Mouse (Mus musculus) forebrain, embryonic 12.5 days (tissue): Measurements from ENCODE around the gene Uck2. TPM values are rescaled to one million over a fixed set of nuclear protein-coding genes. Genes with fewer than 3 reads are reported as not detected.

Experiments used
- ATAC-seq: fragments of 200-750 bp; cut with Nextera tagmentation; 2 replicates; pipeline ENCODE4 v1.8.0; 2017; ENCODE audit warnings: moderate TSS enrichment; ENCODE audit not compliant: low FRiP score
- H3K27ac ChIP-seq: fragments of 300-500 bp; sonication (generic); 2 replicates; pipeline ENCODE4 v1.5.1; 2016; ENCODE audit warnings: mild to moderate bottlenecking
- H3K27me3 ChIP-seq: fragments of 300-500 bp; sonication (generic); 2 replicates; pipeline ENCODE4 v1.6.1; 2016; ENCODE audit warnings: mild to moderate bottlenecking
- H3K36me3 ChIP-seq: fragments of 300-500 bp; sonication (generic); replicated peaks from 2 replicates; pipeline ENCODE4 v1.6.1; 2016; ENCODE audit warnings: mild to moderate bottlenecking
- H3K4me1 ChIP-seq: fragments of 300-500 bp; sonication (generic); 2 replicates; pipeline ENCODE4 v1.6.1; 2016
- H3K4me2 ChIP-seq: fragments of 300-500 bp; sonication (generic); 2 replicates; pipeline ENCODE4 v1.6.1; 2016; ENCODE audit warnings: mild to moderate bottlenecking, moderate library complexity
- H3K4me3 ChIP-seq: fragments of 300-500 bp; sonication (generic); replicated peaks from 2 replicates; pipeline ENCODE4 v1.5.1; 2016; ENCODE audit warnings: mild to moderate bottlenecking
- H3K9ac ChIP-seq: fragments of 300-500 bp; sonication (generic); 2 replicates; pipeline ENCODE4 v1.6.1; 2016; ENCODE audit warnings: mild to moderate bottlenecking
- H3K9me3 ChIP-seq: fragments of 300-500 bp; sonication (generic); 2 replicates; pipeline ENCODE4 v1.6.1; 2016
- WGBS: fragments of 180-500 bp; shearing (Covaris S2); methylation state at CpG from one replicate; pipeline ENCODE4 v1.1.7; 2016; 5-methylcytosine and 5-hydroxymethylcytosine counted together
- polyA plus RNA-seq: library from polyadenylated mRNA; unstranded; fragments of >200 nt; fragmentation: Nextera tagmentation; extraction: Ambion mirVana; gene quantifications from 2 replicates; pipeline ENCODE4 v1.2.1, GENCODE M21; 2016

Uck2 gene
- polyA plus RNA-seq, 1 experiment from 2014 or later = 123 TPM

DNA sequence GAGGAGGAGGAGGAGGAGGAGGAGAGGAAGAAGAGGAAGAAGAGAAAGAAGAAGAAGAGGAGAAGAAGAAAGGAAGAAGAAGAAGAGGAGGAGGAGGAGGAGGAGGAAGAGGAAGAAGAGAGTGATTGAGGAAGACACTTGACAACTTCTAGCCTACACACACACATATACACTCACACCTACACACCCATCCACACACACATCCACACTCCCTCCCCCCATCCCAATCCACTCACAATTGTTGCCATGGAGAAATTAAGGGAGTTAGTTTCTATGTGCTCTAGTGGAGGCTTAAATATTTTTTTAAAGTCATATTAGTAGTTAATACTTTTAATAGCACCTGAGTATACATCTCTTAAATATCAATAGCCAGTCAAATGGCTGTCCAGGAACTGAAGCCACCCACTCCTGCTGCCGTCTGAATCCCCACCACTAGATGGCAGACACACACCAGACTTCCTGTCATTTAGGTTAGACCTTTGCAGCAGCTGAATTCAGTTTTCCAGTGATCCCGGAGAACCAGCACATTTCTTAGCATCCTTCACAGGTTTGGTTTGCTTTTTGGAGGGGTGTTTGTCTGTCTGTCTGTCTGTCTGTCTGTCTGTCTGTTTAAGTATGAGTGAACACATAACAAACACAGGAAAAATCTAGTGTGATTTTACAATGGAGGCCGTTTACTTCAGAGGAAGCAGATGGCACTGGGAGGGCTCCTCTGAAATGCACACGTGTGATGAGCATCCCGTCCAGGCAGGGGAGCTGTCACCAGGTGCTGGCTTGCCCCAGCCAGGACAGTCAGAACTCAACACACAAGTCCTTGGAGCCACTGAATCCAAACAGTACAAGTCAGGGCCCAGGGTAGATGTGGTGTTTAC, 64.6 kb downstream of the Uck2 start:
- 6% methylated on average over 5 of the region's 5 CpGs for WGBS
- no peak overlapping the region for H3K4me3 ChIP-seq
- no peaks in the 10 kb centered on the region for H3K9me3 ChIP-seq
- no peak overlapping the region for H3K4me2 ChIP-seq
- no peaks in the 10 kb centered on the region for H3K4me1 ChIP-seq
- no peak overlapping the region for H3K27ac ChIP-seq
- ATAC-seq = peak; percentile 76
- no peak overlapping the region for H3K9ac ChIP-seq
- peaks cover 20% of the 10 kb centered on the region for H3K36me3 ChIP-seq
- no peaks in the 10 kb centered on the region for H3K27me3 ChIP-seq

- H3K4me1 ChIP-seq = 0 out of 2 replicates have a peak, but pooled peaks cover 2% of the 10 kb centered on the region
- no peak overlapping the region for H3K9ac ChIP-seq
- no peaks in the 10 kb centered on the region for H3K36me3 ChIP-seq
- WGBS = 87% methylated on average over 3 of the region's 3 CpGs
- H3K27ac ChIP-seq = no peak overlapping the region
- ATAC-seq = no peak
- H3K9me3 ChIP-seq = no peaks in the 10 kb centered on the region
- no peak overlapping the region for H3K4me2 ChIP-seq
- H3K4me3 ChIP-seq = no peak overlapping the region
- no peaks in the 10 kb centered on the region for H3K27me3 ChIP-seq
Observed at GRCm38 (mm10) chr1:167215460-167215859, 69.7 kb downstream of the Uck2 start.

GRCm38 (mm10) chr1:167212710-167213109, 72.4 kb downstream of the Uck2 start:
- Histone ChIP-seq H3K4me3 (no peak overlapping the region), H3K4me2 (no peak overlapping the region), H3K9me3 (no peaks in the 10 kb centered on the region), H3K4me1 (peaks cover 10% of the 10 kb centered on the region), H3K27me3 (peaks cover 5% of the 10 kb centered on the region; the same call in 1 of the 2 replicates), H3K36me3 (no peaks in the 10 kb centered on the region), H3K9ac (no peak overlapping the region), H3K27ac (no peak overlapping the region)
- WGBS = 89% methylated on average over 1 of the region's 1 CpGs
- no peak for ATAC-seq

GRCm38 (mm10) chr1:167211979-167212614, 73.0 kb downstream of the Uck2 start:
- WGBS = 24% methylated on average over 7 of the region's 7 CpGs
- Histone ChIP-seq H3K9me3 (no peaks in the 10 kb centered on the region), H3K36me3 (no peaks in the 10 kb centered on the region), H3K4me2 (peak overlapping the region; percentile 31; the same call in 1 of the 2 replicates), H3K27ac (no peak overlapping the region), H3K27me3 (peaks cover 5% of the 10 kb centered on the region; the same call in 1 of the 2 replicates), H3K9ac (no peak overlapping the region), H3K4me3 (no peak overlapping the region), H3K4me1 (peaks cover 10% of the 10 kb centered on the region)
- ATAC-seq = peak; percentile 79

- Histone ChIP-seq H3K36me3 (no peaks in the 10 kb centered on the region), H3K4me3 (no peak overlapping the region), H3K9me3 (no peaks in the 10 kb centered on the region), H3K4me2 (no peak overlapping the region), H3K27me3 (peaks cover 5% of the 10 kb centered on the region; the same call in 1 of the 2 replicates), H3K9ac (no peak overlapping the region), H3K4me1 (peaks cover 10% of the 10 kb centered on the region), H3K27ac (no peak overlapping the region)
- 8% methylated on average over 4 of the region's 4 CpGs for WGBS
- ATAC-seq = 0 out of 2 replicates have a peak, but pooled peaks have one; percentile 16
Observed at GRCm38 (mm10) chr1:167208816-167209215, 76.3 kb downstream of the Uck2 start.

GRCm38 (mm10) chr1:167205177-167205750, 79.9 kb downstream of the Uck2 start:
- H3K36me3 ChIP-seq = no peaks in the 10 kb centered on the region
- 81% methylated on average over 8 of the region's 8 CpGs for WGBS

DNA sequence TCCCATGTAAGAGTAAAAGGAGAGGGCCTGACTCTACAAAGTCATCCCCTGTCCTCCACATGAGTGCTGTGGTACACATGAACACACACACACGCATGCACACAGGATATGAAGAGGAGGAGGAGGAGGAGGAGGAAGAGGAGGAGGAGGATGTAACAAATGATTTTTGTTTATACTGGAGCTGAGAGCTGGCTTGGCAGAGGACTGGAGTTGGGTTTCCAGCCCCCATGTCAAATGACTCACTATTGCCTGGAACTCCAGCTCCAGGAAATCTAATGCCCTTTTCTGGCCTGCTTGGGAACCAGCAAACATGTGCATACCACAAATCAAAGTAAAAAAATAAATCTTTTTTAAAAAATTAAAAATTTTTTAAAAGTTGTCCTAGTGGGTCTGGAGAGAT, 80.7 kb downstream of the Uck2 start:
- 91% methylated on average over 1 of the region's 1 CpGs for WGBS
- Histone ChIP-seq H3K36me3 (no peaks in the 10 kb centered on the region), H3K4me3 (no peak overlapping the region), H3K4me2 (no peak overlapping the region), H3K4me1 (peaks cover 8% of the 10 kb centered on the region), H3K9ac (no peak overlapping the region), H3K27ac (no peak overlapping the region), H3K9me3 (no peaks in the 10 kb centered on the region), H3K27me3 (no peaks in the 10 kb centered on the region)
- ATAC-seq = no peak

More at GRCm38 (mm10) chr1:167205177-167205750, 79.9 kb downstream of the Uck2 start:
- H3K9me3 ChIP-seq = no peaks in the 10 kb centered on the region
- no peak overlapping the region for H3K4me2 ChIP-seq
- no peak overlapping the region for H3K27ac ChIP-seq
- peaks cover 5% of the 10 kb centered on the region; the same call in 1 of the 2 replicates for H3K27me3 ChIP-seq
- H3K9ac ChIP-seq = no peak overlapping the region
- H3K4me3 ChIP-seq = no peak overlapping the region
- no peak for ATAC-seq
- H3K4me1 ChIP-seq = peaks cover 8% of the 10 kb centered on the region

DNA sequence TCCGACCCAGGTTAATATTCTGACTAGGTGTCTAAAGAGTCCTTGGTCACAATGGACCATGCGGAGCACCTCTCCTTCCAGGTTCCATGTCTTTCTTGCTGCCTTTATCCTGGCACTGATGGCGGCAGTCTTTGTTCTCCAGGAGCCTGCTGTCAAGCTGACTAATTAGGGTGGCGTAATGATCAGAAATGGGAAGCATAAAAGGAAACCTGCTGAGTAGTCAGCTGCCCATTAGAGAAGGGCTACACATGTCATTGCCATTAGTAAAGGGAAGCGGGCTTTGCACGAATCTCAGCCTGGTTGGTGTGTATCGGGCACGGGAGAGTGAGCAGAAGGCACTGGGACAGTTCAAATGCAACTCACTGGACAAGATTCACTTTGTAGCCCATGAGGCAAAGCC, 90.4 kb downstream of the Uck2 start:
- H3K27me3 ChIP-seq = peaks cover 4% of the 10 kb centered on the region; the same call in 1 of the 2 replicates
- H3K4me3 ChIP-seq = no peak overlapping the region
- peak; percentile 88 for ATAC-seq
- H3K4me1 ChIP-seq = no peaks in the 10 kb centered on the region
- no peaks in the 10 kb centered on the region for H3K36me3 ChIP-seq
- H3K9ac ChIP-seq = no peak overlapping the region
- H3K4me2 ChIP-seq = no peak overlapping the region
- 14% methylated on average over 8 of the region's 8 CpGs for WGBS
- H3K9me3 ChIP-seq = no peaks in the 10 kb centered on the region
- H3K27ac ChIP-seq = peak overlapping the region; percentile 56; the same call in 1 of the 2 replicates

DNA sequence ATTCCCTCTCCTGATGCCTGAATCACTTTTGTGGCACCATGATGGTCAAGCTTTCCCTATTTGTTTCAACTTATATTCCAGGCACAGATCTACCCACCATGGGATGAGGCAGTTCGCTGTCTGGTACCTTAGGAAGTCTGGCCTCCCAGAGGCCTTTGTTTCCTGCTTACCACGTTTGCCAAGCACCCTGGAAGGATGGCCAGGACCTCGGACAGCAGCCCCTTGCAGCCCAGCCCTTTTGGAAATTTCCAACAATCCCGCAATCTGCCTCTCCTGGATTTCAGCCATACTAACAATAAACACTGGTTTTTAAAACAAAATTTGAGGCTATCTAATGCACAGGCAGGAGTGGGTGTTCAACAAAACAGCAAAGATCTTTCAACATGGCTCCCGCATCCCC, 97.3 kb downstream of the Uck2 start:
- ATAC-seq = no peak
- no peaks in the 10 kb centered on the region for H3K9me3 ChIP-seq
- H3K27ac ChIP-seq = no peak overlapping the region
- no peaks in the 10 kb centered on the region for H3K27me3 ChIP-seq
- no peak overlapping the region for H3K4me2 ChIP-seq
- no peak overlapping the region for H3K4me3 ChIP-seq
- no peaks in the 10 kb centered on the region for H3K36me3 ChIP-seq
- H3K4me1 ChIP-seq = peaks cover 3% of the 10 kb centered on the region; the same call in 1 of the 2 replicates
- no peak overlapping the region for H3K9ac ChIP-seq
- 51% methylated on average over 5 of the region's 5 CpGs for WGBS

- no peaks in the 10 kb centered on the region for H3K36me3 ChIP-seq
- peaks cover 17% of the 10 kb centered on the region for H3K4me1 ChIP-seq
- no peak overlapping the region for H3K4me3 ChIP-seq
- H3K4me2 ChIP-seq = no peak overlapping the region
- 23% methylated on average over 9 of the region's 9 CpGs for WGBS
- ATAC-seq = peak; percentile 98
- peak overlapping the region; percentile 81 for H3K27ac ChIP-seq
- H3K9ac ChIP-seq = no peak overlapping the region
- no peaks in the 10 kb centered on the region for H3K27me3 ChIP-seq
- no peaks in the 10 kb centered on the region for H3K9me3 ChIP-seq
Observed at GRCm38 (mm10) chr1:167181919-167182616, 103.1 kb downstream of the Uck2 start.
